Comparison of ENCODE assay signal across 8 mouse cellular contexts in the genomic region with DNA sequence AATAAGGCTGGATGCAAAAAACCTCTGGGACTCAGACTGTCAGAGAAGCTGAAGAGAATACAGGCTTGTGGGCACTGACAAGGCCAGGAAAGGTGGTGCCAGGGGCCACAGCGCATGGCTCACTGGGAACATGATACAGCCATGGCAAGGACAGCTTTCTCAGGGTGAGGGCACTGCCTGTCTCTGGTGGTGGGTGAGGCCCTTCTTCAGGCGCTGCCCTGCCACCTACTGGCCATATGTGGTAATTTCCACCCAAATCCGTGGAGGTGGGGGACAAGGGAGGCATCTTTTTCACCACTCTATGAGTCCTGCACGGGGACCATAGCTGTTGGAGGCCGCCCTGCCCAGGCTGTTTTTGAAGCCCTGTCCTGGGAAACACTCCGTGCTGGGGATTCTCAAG. TPM values are rescaled to one million over a fixed set of nuclear protein-coding genes. Genes with fewer than 3 reads are reported as not detected.
A peak's percentile ranks its signal among the peaks of the same experiment; 100 is the strongest.
DNase-seq lines count a peak whose midpoint lies in the region; ATAC-seq lines count a peak whose summit lies in the region.

No protein-coding gene starts in this region.

- DNase-seq in CD4-positive, CD25-positive, alpha-beta regulatory T cell, adult 2 months (ENCODE audit: low read depth, low spot score) = peak; percentile 87
- DNase-seq in adrenal gland, postnatal 25 days = peak; percentile 85
- peak; percentile 70 to 74 for DNase-seq in heart, adult 9 months (ENCODE audit: low spot score in 2 of 2)
- DNase-seq in liver, embryonic 13.5 days = peak; percentile 57
- peak; percentile 80 for DNase-seq in neural tube, embryonic 11.5 days (ENCODE audit: low spot score)
- DNase-seq in testis, postnatal 10 days (ENCODE audit: low spot score) = peak; percentile 90

- no peak overlapping the region for H3K4me3 ChIP-seq in embryonic facial prominence, embryonic 12.5 days
- H3K4me3 ChIP-seq in kidney, embryonic 16.5 days (ENCODE audit: low read length) = no peak overlapping the region
- H3K4me3 ChIP-seq in liver, embryonic 13.5 days (replicated peaks) = no peak overlapping the region
- no peak overlapping the region for H3K4me3 ChIP-seq in neural tube, embryonic 11.5 days (ENCODE audit: low read depth, low read length)

- no peak overlapping the region for H3K9ac ChIP-seq in embryonic facial prominence, embryonic 12.5 days
- H3K9ac ChIP-seq in kidney, embryonic 16.5 days (replicated peaks; ENCODE audit: low read length) = no peak overlapping the region
- H3K9ac ChIP-seq in liver, embryonic 13.5 days = no peak overlapping the region
- no peak overlapping the region for H3K9ac ChIP-seq in neural tube, embryonic 11.5 days (ENCODE audit: low read length)

- no peaks in the 10 kb centered on the region for H3K27me3 ChIP-seq in embryonic facial prominence, embryonic 12.5 days
- no peaks in the 10 kb centered on the region for H3K27me3 ChIP-seq in kidney, embryonic 16.5 days (ENCODE audit: insufficient read depth, low read length)
- no peaks in the 10 kb centered on the region for H3K27me3 ChIP-seq in liver, embryonic 13.5 days
- no peaks in the 10 kb centered on the region for H3K27me3 ChIP-seq in neural tube, embryonic 11.5 days (ENCODE audit: control insufficient read depth, insufficient read depth, low read length)

- H3K4me2 ChIP-seq in embryonic facial prominence, embryonic 12.5 days (replicated peaks) = no peak overlapping the region
- no peak overlapping the region for H3K4me2 ChIP-seq in kidney, embryonic 16.5 days (replicated peaks; ENCODE audit: low read depth, low read length)
- no peak overlapping the region for H3K4me2 ChIP-seq in liver, embryonic 13.5 days
- no peak overlapping the region for H3K4me2 ChIP-seq in neural tube, embryonic 11.5 days (ENCODE audit: low read depth)

- ATAC-seq in embryonic facial prominence, embryonic 12.5 days (ENCODE audit: insufficient number of reproducible peaks, insufficient read depth, low FRiP score, low TSS enrichment) = peak; percentile 31; the same call in 1 of the 2 replicates
- peak; percentile 64; the same call in 1 of the 2 replicates for ATAC-seq in kidney, embryonic 16.5 days (ENCODE audit: low FRiP score, low TSS enrichment)
- ATAC-seq in liver, embryonic 13.5 days (ENCODE audit: low read depth) = no peak
- ATAC-seq in neural tube, embryonic 11.5 days (ENCODE audit: insufficient read depth, low FRiP score, low TSS enrichment) = peak; percentile 69; the same call in 1 of the 2 replicates

- no peaks in the 10 kb centered on the region for H3K9me3 ChIP-seq in embryonic facial prominence, embryonic 12.5 days
- H3K9me3 ChIP-seq in kidney, embryonic 16.5 days (ENCODE audit: low read length) = no peaks in the 10 kb centered on the region
- no peaks in the 10 kb centered on the region for H3K9me3 ChIP-seq in liver, embryonic 13.5 days (replicated peaks)
- H3K9me3 ChIP-seq in neural tube, embryonic 11.5 days (ENCODE audit: control insufficient read depth, low read length) = no peaks in the 10 kb centered on the region

- 17% methylated on average over 6 of the region's 6 CpGs for WGBS in embryonic facial prominence, embryonic 12.5 days
- WGBS in kidney, embryonic 16.5 days = 10% methylated on average over 6 of the region's 6 CpGs
- 7% methylated on average over 6 of the region's 6 CpGs for WGBS in liver, embryonic 13.5 days (ENCODE audit: insufficient replicate concordance)
- 19% methylated on average over 6 of the region's 6 CpGs for WGBS in neural tube, embryonic 11.5 days

- no peaks in the 10 kb centered on the region for H3K4me1 ChIP-seq in embryonic facial prominence, embryonic 12.5 days
- H3K4me1 ChIP-seq in kidney, embryonic 16.5 days (ENCODE audit: insufficient read depth, low read length) = no peaks in the 10 kb centered on the region
- H3K4me1 ChIP-seq in liver, embryonic 13.5 days (replicated peaks) = peaks cover 22% of the 10 kb centered on the region
- no peaks in the 10 kb centered on the region for H3K4me1 ChIP-seq in neural tube, embryonic 11.5 days (ENCODE audit: control insufficient read depth, insufficient read depth, low read length)

- peaks cover 70% of the 10 kb centered on the region for H3K36me3 ChIP-seq in embryonic facial prominence, embryonic 12.5 days
- peaks cover 33% of the 10 kb centered on the region for H3K36me3 ChIP-seq in kidney, embryonic 16.5 days (ENCODE audit: insufficient read depth, low read length)
- no peaks in the 10 kb centered on the region for H3K36me3 ChIP-seq in liver, embryonic 13.5 days
- peaks cover 9% of the 10 kb centered on the region for H3K36me3 ChIP-seq in neural tube, embryonic 11.5 days (ENCODE audit: control insufficient read depth, insufficient read depth, low read length)

- H3K27ac ChIP-seq in embryonic facial prominence, embryonic 12.5 days = no peak overlapping the region
- H3K27ac ChIP-seq in kidney, embryonic 16.5 days (ENCODE audit: low read length) = no peak overlapping the region
- no peak overlapping the region for H3K27ac ChIP-seq in liver, embryonic 13.5 days
- H3K27ac ChIP-seq in neural tube, embryonic 11.5 days (ENCODE audit: low read depth, low read length) = no peak overlapping the region

RNA-seq across cellular contexts. Expression of a gene that starts 21.5 kb away (rescaled TPM):
- 10.7 and 11.1 TPM in 2 replicates for total RNA-seq in adrenal gland, postnatal 25 days (2021)
- 646 and 656 TPM in 2 replicates for polyA plus RNA-seq in embryonic facial prominence, embryonic 12.5 days (2016; fragmentation: Nextera tagmentation; extraction: Ambion mirVana)
- 442 and 470 TPM in 2 replicates for polyA plus RNA-seq in kidney, embryonic 16.5 days (2015; fragmentation: Nextera tagmentation; extraction: Ambion mirVana)
- polyA plus RNA-seq in liver, embryonic 13.5 days (2015; fragmentation: Nextera tagmentation; extraction: Ambion mirVana) = 21.8 and 22.5 TPM in 2 replicates
- polyA plus RNA-seq in neural tube, embryonic 11.5 days (2014; fragmentation: Nextera tagmentation; extraction: Ambion mirVana) = 279 and 295 TPM in 2 replicates

RNA-seq across cellular contexts. Expression of a gene that starts 28.6 kb away (rescaled TPM):
- 10.2 and 16.1 TPM in 2 replicates for total RNA-seq in adrenal gland, postnatal 25 days (2021)
- 13.2 TPM in 2 replicates for polyA plus RNA-seq in embryonic facial prominence, embryonic 12.5 days (2016; fragmentation: Nextera tagmentation; extraction: Ambion mirVana)
- polyA plus RNA-seq in kidney, embryonic 16.5 days (2015; fragmentation: Nextera tagmentation; extraction: Ambion mirVana) = 10.1 and 11.3 TPM in 2 replicates
- 0.48 and 0.59 TPM in 2 replicates for polyA plus RNA-seq in liver, embryonic 13.5 days (2015; fragmentation: Nextera tagmentation; extraction: Ambion mirVana)
- 7.9 and 10.3 TPM in 2 replicates for polyA plus RNA-seq in neural tube, embryonic 11.5 days (2014; fragmentation: Nextera tagmentation; extraction: Ambion mirVana)

RNA-seq across cellular contexts. Expression of a gene that starts 45.1 kb away (rescaled TPM):
- 35.9 and 53.3 TPM in 2 replicates for total RNA-seq in adrenal gland, postnatal 25 days (2021)
- 56.1 and 63.3 TPM in 2 replicates for polyA plus RNA-seq in embryonic facial prominence, embryonic 12.5 days (2016; fragmentation: Nextera tagmentation; extraction: Ambion mirVana)
- 48.9 and 50.7 TPM in 2 replicates for polyA plus RNA-seq in kidney, embryonic 16.5 days (2015; fragmentation: Nextera tagmentation; extraction: Ambion mirVana)
- polyA plus RNA-seq in liver, embryonic 13.5 days (2015; fragmentation: Nextera tagmentation; extraction: Ambion mirVana) = 15.6 and 16.1 TPM in 2 replicates
- polyA plus RNA-seq in neural tube, embryonic 11.5 days (2014; fragmentation: Nextera tagmentation; extraction: Ambion mirVana) = 58.7 and 59.7 TPM in 2 replicates

RNA-seq across cellular contexts. Expression of a gene that starts 46.4 kb away (rescaled TPM):
- 56.2 and 67.2 TPM in 2 replicates for total RNA-seq in adrenal gland, postnatal 25 days (2021)
- polyA plus RNA-seq in embryonic facial prominence, embryonic 12.5 days (2016; fragmentation: Nextera tagmentation; extraction: Ambion mirVana) = 79.8 and 84.5 TPM in 2 replicates
- polyA plus RNA-seq in kidney, embryonic 16.5 days (2015; fragmentation: Nextera tagmentation; extraction: Ambion mirVana) = 94.5 and 99.0 TPM in 2 replicates
- 119 TPM in 2 replicates for polyA plus RNA-seq in liver, embryonic 13.5 days (2015; fragmentation: Nextera tagmentation; extraction: Ambion mirVana)
- 47.7 and 53.0 TPM in 2 replicates for polyA plus RNA-seq in neural tube, embryonic 11.5 days (2014; fragmentation: Nextera tagmentation; extraction: Ambion mirVana)

RNA-seq across cellular contexts. Expression of a gene that starts 56.4 kb away (rescaled TPM):
- not detected in 2 replicates for total RNA-seq in adrenal gland, postnatal 25 days (2021)
- 0.14 TPM in 1 of 2 replicates, not detected in the other for polyA plus RNA-seq in embryonic facial prominence, embryonic 12.5 days (2016; fragmentation: Nextera tagmentation; extraction: Ambion mirVana)
- polyA plus RNA-seq in kidney, embryonic 16.5 days (2015; fragmentation: Nextera tagmentation; extraction: Ambion mirVana) = 0.51 and 0.59 TPM in 2 replicates
- polyA plus RNA-seq in liver, embryonic 13.5 days (2015; fragmentation: Nextera tagmentation; extraction: Ambion mirVana) = 0.13 TPM in 1 of 2 replicates, not detected in the other
- polyA plus RNA-seq in neural tube, embryonic 11.5 days (2014; fragmentation: Nextera tagmentation; extraction: Ambion mirVana) = not detected in 2 replicates

Comparison
In these comparisons a context has a peak if more than half of its experiments do, and no peak if none do; other contexts are left out.
1. RNA of a gene that starts 21.5 kb away (polyA plus RNA-seq): 646 to 656 TPM in embryonic facial prominence, embryonic 12.5 days, 442 to 470 TPM in kidney, embryonic 16.5 days and 279 to 295 TPM in neural tube, embryonic 11.5 days; 21.8 to 22.5 TPM in liver, embryonic 13.5 days; every median in the first group is over 10 times any median in the second.
2. Peak in every context shown above with its lines, with median percentiles within 50 percentile points of each other: DNase-seq.